Mouse (Mus musculus): ENCODE measurements around the gene Prx. TPM values are rescaled to one million over a fixed set of nuclear protein-coding genes. Genes with fewer than 3 reads are reported as not detected.

The Prx gene
- 0.43 and 0.44 TPM in 2 replicates for polyA plus RNA-seq (2012; rRNA removed)

DNA sequence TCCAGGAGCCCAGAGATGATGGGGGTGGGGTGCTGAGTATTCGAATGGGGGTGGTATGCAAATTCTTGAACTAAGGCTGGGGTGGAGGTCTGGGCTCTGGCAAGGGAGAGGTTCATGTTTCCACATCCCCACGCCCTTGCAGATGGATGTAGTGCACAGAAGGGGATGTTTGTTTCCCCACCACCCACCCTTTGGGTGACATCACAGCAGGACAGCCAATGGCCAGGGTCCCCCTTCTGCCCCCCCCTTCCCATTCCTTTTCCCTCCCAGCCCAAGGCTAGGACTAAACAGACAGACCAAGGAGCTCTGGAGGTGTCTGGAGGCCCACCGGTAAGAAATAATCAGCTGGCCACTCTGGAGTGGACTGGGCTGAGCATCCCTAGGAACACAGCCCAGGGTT, at the start of gene Prx:
Gene Prx (plus strand): TSS at position 289 of the 400 bp plus-strand sequence.

GRCm38 (mm10) chr7:27473156-27473834, 25.8 kb upstream of the Prx start, which contains the start of gene Sertad3:
Gene Sertad3 (plus strand): TSS chr7:27473768.

GRCm38 (mm10) chr7:27486770-27487697, 12.1 kb upstream of the Prx start, which contains the start of gene Sertad1:
Gene Sertad1 (plus strand): TSS chr7:27486910.

GRCm38 (mm10) chr7:27522967-27523366, 23.8 kb downstream of the Prx start, which contains the start of gene Hipk4:
Gene Hipk4 (plus strand): TSS chr7:27523267.

GRCm38 (mm10) chr7:27552931-27553513, 53.9 kb downstream of the Prx start, which contains the start of the genes Pld3 and 2310022A10Rik:
Gene Pld3 (minus strand): TSS chr7:27553218.
Gene 2310022A10Rik (plus strand): TSS chr7:27553233.

Other genes with a start within 250 kb of the Prx start
- gene Numbl, start 240.9 kb upstream of the Prx start, polyA plus RNA-seq (2012; rRNA removed) = 2.5 TPM in 2 replicates
- gene Ltbp4, start 161.6 kb upstream of the Prx start, polyA plus RNA-seq (2012; rRNA removed) = 7.8 and 10.3 TPM in 2 replicates
- gene Shkbp1, start 143.3 kb upstream of the Prx start, polyA plus RNA-seq (2012; rRNA removed) = 13.2 and 13.6 TPM in 2 replicates
- gene Gm20479, start 141.9 kb upstream of the Prx start, polyA plus RNA-seq (2012; rRNA removed) = 0.29 TPM in 1 of 2 replicates, not detected in the other
- 0.07 and 0.10 TPM in 2 replicates for gene Sptbn4, start 51.6 kb upstream of the Prx start, polyA plus RNA-seq (2012; rRNA removed)
- gene Blvrb, start 51.3 kb upstream of the Prx start, polyA plus RNA-seq (2012; rRNA removed) = 360 and 370 TPM in 2 replicates
- gene Sertad3, start 25.6 kb upstream of the Prx start, polyA plus RNA-seq (2012; rRNA removed) = 21.2 and 21.3 TPM in 2 replicates
- gene Sertad1, start 12.4 kb upstream of the Prx start, polyA plus RNA-seq (2012; rRNA removed) = 13.0 and 16.5 TPM in 2 replicates
- gene Hipk4, start 23.9 kb downstream of the Prx start, polyA plus RNA-seq (2012; rRNA removed) = 0.18 and 0.24 TPM in 2 replicates
- 61.6 and 72.3 TPM in 2 replicates for gene Pld3, start 53.9 kb downstream of the Prx start, polyA plus RNA-seq (2012; rRNA removed)
- gene 2310022A10Rik, start 53.9 kb downstream of the Prx start, polyA plus RNA-seq (2012; rRNA removed) = 7.1 and 8.2 TPM in 2 replicates
- 28.2 and 30.4 TPM in 2 replicates for gene Akt2, start 92.2 kb downstream of the Prx start, polyA plus RNA-seq (2012; rRNA removed)
- gene Ttc9b, start 154.6 kb downstream of the Prx start, polyA plus RNA-seq (2012; rRNA removed) = not detected in 2 replicates
- 4.6 and 5.2 TPM in 2 replicates for gene Map3k10, start 175.3 kb downstream of the Prx start, polyA plus RNA-seq (2012; rRNA removed)
- gene Zfp607b, start 190.0 kb downstream of the Prx start, polyA plus RNA-seq (2012; rRNA removed) = 0.24 and 0.30 TPM in 2 replicates
- gene Zfp60, start 232.1 kb downstream of the Prx start, polyA plus RNA-seq (2012; rRNA removed) = 1.3 and 1.4 TPM in 2 replicates

All from liver, embryonic 18 days (tissue).